34 mouse cellular contexts compared by ENCODE assay signal in genomic region chr5:136420342-136420741, GRCm38 (mm10).
"Had no signal": no experiment of that assay in that cellular context is flagged by ENCODE, and none has a peak within 500 bp of the region (broad histone marks: within the 10 kb centered on the region; RNA-seq: fewer than 3 reads in every experiment).

No protein-coding gene starts in this region.

- DNase-seq: heart, postnatal 10 days; heart, postnatal 14 days; heart, postnatal 36 days; heart, postnatal 4 days; kidney, adult 11 months; kidney, adult 18-20 months; kidney, adult 2 months; kidney, adult 8-10 months; kidney, adult 9 months; kidney, postnatal 10 days; kidney, postnatal 14 days; kidney, postnatal 36 days; kidney, postnatal 4 days; layer of hippocampus, adult 9-11 months; layer of hippocampus, postnatal 36 days had no signal

- ATAC-seq: hindbrain, embryonic 16.5 days; hindbrain, postnatal 0 days; inflammation-experienced regulatory T-cells, adult 6 months; intestine, embryonic 15.5 days; intestine, embryonic 16.5 days; intestine, postnatal 0 days had no signal

- H3K27me3 ChIP-seq: heart, embryonic 12.5 days; heart, embryonic 13.5 days; heart, embryonic 15.5 days; hindbrain, embryonic 12.5 days; hindbrain, embryonic 13.5 days; hindbrain, embryonic 15.5 days; intestine, embryonic 15.5 days; kidney, embryonic 15.5 days had no signal

- H3K4me2 ChIP-seq: heart, embryonic 11.5 days; heart, embryonic 12.5 days; heart, embryonic 13.5 days; heart, embryonic 15.5 days; hindbrain, embryonic 12.5 days; hindbrain, embryonic 13.5 days; hindbrain, embryonic 14.5 days; hindbrain, embryonic 15.5 days; intestine, embryonic 15.5 days; kidney, embryonic 15.5 days had no signal

- H3K36me3 ChIP-seq: heart, embryonic 13.5 days; heart, embryonic 15.5 days; hindbrain, embryonic 12.5 days; hindbrain, embryonic 13.5 days; hindbrain, embryonic 15.5 days; intestine, embryonic 15.5 days; kidney, embryonic 15.5 days had no signal

- H3K27ac ChIP-seq: heart, embryonic 13.5 days; heart, embryonic 15.5 days; hindbrain, embryonic 10.5 days; hindbrain, embryonic 12.5 days; hindbrain, embryonic 13.5 days; hindbrain, embryonic 14.5 days; hindbrain, embryonic 15.5 days; hindbrain, postnatal 0 days; intestine, embryonic 15.5 days; kidney, embryonic 15.5 days; kidney, postnatal 0 days; layer of hippocampus, adult 2 months; left cerebral cortex, adult 2 months had no signal

- H3K4me1 ChIP-seq: hindbrain, embryonic 12.5 days had no signal

- H3K9ac ChIP-seq: heart, embryonic 12.5 days; heart, embryonic 13.5 days; heart, embryonic 15.5 days; hindbrain, embryonic 12.5 days; hindbrain, embryonic 13.5 days; hindbrain, embryonic 14.5 days; hindbrain, embryonic 15.5 days; intestine, embryonic 15.5 days; kidney, embryonic 15.5 days had no signal

- H3K4me3 ChIP-seq: heart, embryonic 12.5 days; heart, embryonic 13.5 days; heart, embryonic 15.5 days; hindbrain, embryonic 10.5 days; hindbrain, embryonic 12.5 days; hindbrain, embryonic 13.5 days; hindbrain, embryonic 15.5 days; intestine, embryonic 15.5 days; kidney, embryonic 15.5 days; layer of hippocampus, adult 2 months; left cerebral cortex, adult 2 months had no signal

- H3K9me3 ChIP-seq: heart, embryonic 12.5 days; heart, embryonic 13.5 days; heart, embryonic 15.5 days; hindbrain, embryonic 10.5 days; hindbrain, embryonic 12.5 days; hindbrain, embryonic 13.5 days; hindbrain, embryonic 15.5 days; intestine, embryonic 15.5 days; kidney, embryonic 15.5 days had no signal
